Mouse (Mus musculus): ENCODE measurements at regions not wholly inside any gene's neighbourhood (a gene's known extent, or its start where the extent isn't known, plus 50 kb on each side); places are given as distances from the start of the nearest gene placed in this dataset.

GRCm38 (mm10) chr4:9094522-9094921 lies 855.7 kb upstream of the Car8 start:
- intact Hi-C loops (cut with DNase I): no loop called here

- intact Hi-C loops (cut with DNase I): no loop called here
These were observed 855.2 kb upstream of the Car8 start for GRCm38 (mm10) chr4:9094076-9094475.

DNA sequence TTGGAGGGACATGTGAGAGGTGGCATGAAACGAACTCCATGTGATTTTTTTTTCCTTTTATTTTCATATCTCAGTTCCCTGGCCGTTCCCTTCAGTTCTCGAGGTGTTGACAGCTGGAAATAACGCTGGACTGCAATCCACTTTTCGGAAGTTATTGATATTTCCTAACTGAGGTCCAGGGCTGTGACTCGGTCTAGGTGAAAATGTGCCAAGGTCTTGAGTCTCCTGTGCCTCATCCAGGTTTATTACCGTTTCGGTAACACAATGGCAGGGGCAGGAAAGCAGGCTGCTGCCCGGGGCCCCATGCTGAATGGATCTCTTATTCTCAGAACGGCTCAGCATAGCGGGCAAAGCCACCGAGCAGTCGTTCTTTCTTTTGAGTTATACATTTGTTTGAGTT lies 844.7 kb upstream of the Car8 start:
- intact Hi-C loops (cut with DNase I): no loop called here

GRCm38 (mm10) chr4:9081701-9082562 lies 843.1 kb upstream of the Car8 start:
- intact Hi-C loops (cut with DNase I): no loop called here

- intact Hi-C loops (cut with DNase I): no loop called here
These were observed 842.1 kb upstream of the Car8 start for GRCm38 (mm10) chr4:9080821-9081493.

DNA sequence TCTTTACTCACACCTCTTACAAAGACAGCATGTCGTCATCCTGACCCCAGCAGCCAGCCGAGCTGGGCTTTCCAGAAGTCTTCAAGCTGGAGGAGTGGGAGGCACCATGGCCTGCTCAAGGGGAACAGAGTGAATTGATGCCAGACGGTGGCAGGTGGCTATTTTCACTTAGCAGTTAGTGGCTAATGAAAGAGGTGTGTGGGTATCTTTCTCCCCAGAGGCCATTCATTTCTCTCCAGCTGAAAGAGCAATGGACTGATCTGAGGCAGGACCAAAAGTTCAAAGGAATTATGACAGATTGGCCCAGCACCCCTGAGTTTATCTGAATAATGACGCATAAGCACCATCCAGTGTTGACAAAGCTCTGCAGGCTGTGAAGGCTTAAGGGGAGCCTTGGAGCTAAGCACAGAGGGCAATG lies 841.0 kb upstream of the Car8 start:
- intact Hi-C loops (cut with DNase I): loop anchor here (1.0 kb wide), 1 partner anchor 27 kb away; no protein-coding TSS in a partner anchor

- intact Hi-C loops (cut with DNase I): no loop called here
These were observed 835.6 kb upstream of the Car8 start for GRCm38 (mm10) chr4:9074447-9074846.

DNA sequence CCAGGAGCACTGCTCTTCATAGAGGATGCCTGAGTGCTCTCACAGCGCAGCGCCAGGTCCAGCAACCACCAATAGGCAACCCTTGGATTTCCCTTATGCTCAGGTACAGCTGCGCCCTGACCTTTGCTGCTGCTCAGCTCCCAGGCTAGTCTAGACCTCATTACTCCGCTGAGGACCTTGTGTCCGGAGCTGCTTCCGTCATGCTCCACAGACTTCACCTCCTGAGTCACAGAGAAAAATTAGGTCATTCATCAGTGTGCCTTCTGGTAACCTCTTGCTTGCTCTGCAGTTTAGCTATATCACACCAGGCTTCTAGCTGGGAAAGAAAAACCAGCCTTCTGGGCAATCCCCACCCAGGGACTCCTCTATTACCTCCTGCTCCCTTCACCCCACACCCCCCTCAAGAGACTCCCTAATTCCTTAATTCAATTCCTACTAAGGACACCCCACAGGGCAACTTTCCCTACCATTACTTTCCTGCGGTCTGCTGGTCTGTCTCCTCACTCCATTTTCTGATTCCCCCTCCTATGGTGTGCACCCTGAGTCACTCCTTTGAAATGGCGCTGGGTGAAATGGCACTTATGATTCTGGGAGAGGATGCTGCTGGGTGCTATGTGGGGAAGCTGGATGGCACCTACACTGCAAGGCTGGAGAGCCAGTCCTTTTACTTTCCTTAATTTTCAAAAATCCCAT lies 835.0 kb upstream of the Car8 start:
- intact Hi-C loops (cut with DNase I): no loop called here

DNA sequence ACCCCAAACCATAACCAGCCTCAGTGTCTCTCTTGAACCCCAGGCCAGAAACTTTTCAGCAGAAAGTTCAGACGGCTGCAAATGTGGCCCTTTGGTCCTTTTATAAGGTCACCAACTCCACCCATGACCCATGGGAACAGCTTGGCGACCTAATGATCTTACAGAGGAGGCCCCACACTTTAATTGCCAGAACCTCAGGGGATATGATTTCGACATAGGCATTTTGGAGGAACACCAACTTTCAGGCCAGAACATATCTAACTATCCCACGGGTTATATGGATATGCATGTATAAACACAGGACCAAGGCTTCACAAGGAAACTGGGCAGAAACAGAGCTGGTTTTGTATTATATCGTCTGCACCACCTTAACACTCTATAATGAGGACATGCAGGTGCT lies 833.5 kb upstream of the Car8 start:
- intact Hi-C loops (cut with DNase I): no loop called here

DNA sequence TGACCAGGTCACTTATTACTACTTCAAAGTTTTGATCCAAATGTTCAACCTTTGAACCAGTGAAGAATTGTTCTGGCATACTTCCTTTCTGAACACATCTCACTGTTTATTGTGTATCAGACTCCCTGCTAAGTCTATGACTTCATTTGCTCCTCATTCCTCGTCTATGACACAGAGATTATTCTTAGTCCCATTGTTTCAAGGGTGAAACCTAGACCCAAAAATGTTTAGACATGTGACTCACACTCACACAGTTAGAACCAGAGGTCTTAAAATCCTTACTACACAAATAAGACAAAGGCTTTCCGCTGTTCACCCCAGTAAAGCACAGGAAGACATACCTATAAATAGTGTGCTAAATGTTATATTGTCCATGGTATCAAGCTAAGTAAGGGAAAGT lies 829.0 kb upstream of the Car8 start:
- intact Hi-C loops (cut with DNase I): no loop called here

- intact Hi-C loops (cut with DNase I): no loop called here
These were observed 827.4 kb upstream of the Car8 start for GRCm38 (mm10) chr4:9065981-9066815.

GRCm38 (mm10) chr4:9061941-9062340 lies 823.1 kb upstream of the Car8 start:
- intact Hi-C loops (cut with DNase I): no loop called here

DNA sequence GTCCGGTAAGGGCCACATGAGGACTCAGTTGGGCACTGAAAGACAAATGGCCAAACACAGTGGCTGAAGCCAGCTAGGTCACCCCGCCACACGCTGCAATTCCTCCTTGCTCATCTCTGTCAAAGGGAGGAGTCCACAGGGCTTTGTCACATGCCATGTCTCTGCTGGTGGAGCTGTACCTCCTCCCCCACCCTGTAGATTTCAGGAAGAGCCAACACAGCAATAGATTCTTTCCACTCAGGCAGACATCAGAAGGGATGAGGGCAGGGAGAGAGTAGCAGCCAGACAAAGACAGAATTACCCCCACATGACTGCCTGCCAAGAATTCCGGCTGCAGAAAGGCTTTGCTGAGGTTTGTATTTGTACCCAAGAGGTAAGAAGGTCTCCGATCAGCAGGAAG lies 821.4 kb upstream of the Car8 start:
- intact Hi-C loops (cut with DNase I): no loop called here

- intact Hi-C loops (cut with DNase I): no loop called here
These were observed 818.8 kb upstream of the Car8 start for GRCm38 (mm10) chr4:9057676-9058075.

DNA sequence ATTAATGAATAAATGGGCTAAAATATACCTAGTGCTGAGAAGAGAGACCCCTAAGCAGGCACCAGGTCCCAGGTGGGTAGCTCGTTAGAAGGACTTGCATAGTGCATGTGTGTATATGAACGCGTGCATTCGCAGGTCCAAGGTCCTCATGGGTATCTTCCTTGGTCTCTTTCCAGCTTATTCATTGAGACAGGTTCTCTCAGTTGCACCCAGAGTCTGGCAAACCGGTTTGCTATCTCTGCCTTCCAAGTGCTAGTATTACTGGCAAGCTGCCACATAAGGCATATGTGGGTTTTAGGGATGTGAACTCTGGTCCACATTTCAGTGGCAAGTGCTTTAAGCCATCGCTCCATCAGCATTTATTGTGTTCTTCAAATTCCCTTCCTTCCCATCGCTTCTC lies 818.3 kb upstream of the Car8 start:
- intact Hi-C loops (cut with DNase I): no loop called here

GRCm38 (mm10) chr4:9055876-9056275 lies 817.0 kb upstream of the Car8 start:
- intact Hi-C loops (cut with DNase I): no loop called here

DNA sequence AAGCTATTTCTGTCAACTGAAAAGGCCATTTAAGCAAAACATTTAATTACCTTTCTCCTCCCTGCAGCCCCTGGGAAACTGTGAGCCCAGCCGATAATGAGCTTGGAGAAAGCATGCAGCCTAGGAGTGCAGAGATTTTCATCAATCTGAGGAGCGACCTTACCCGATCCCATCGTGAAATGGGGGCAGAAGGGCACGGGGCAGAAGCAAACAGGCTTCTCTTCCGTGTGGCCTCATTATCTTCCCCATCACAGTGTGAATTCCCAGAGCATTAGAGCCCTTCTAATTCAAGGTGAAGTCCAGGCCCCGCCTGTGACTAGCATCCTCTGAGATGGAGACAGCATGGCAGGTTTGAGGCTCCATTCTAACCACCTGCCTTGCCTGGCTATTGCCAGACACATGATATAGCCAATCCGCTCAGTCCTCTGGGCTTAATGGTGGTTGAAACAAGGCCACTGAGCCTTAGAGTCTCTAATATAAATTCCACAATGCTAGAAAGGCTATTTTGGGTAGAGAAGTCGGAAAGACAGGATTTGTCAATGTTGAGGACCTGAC lies 816.5 kb upstream of the Car8 start:
- intact Hi-C loops (cut with DNase I): no loop called here

GRCm38 (mm10) chr4:9048817-9049216 lies 810.0 kb upstream of the Car8 start:
- intact Hi-C loops (cut with DNase I): no loop called here

GRCm38 (mm10) chr4:9047151-9047550 lies 808.3 kb upstream of the Car8 start:
- intact Hi-C loops (cut with DNase I): no loop called here

DNA sequence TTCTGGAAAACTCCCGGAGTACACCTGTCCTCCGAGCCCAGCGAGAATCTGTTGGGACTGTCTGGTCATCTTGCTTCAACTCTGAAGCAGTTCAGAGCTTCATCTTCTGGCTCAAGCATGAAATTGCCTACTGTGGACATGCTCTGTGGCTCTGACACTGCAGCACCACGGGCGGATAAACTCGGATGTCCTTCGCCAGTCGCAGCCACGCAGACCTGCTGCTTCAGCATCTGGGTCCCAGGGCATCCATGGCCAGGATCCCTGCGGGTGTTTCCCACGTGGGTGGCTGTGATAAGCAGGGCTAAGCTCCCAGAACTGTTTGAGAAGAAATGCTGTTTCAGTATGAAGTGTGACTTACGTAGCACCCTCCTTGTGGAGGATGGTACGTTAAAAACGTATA lies 807.6 kb upstream of the Car8 start:
- intact Hi-C loops (cut with DNase I): no loop called here

DNA sequence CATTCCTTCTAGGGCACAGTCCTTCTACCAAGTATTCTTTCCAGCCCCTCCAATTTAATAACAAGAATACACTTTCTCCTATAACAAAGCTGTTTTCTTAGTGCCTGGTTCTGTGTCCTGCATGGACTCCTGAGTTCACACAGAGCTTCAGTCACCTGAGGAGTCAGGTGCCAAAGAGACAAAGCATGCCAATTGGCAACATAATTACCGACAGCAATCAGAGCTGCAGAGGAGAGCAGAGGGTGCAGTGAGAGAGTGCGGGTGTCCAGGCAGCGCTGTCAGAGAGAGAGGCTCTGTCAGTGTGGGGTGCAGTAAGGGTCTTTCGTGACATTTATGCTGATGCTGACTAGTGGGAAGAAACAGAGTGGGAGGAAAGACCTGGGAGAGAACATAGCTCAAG lies 807.2 kb upstream of the Car8 start:
- intact Hi-C loops (cut with DNase I): no loop called here

All from adrenal gland (tissue).